Mouse (Mus musculus): ENCODE measurements around the gene Sdk2. TPM values are rescaled to one million over a fixed set of nuclear protein-coding genes. Genes with fewer than 3 reads are reported as not detected.

Sdk2 gene
- total RNA-seq, 2 experiments from 2014 or later: 1.8 to 6.2 TPM

DNA sequence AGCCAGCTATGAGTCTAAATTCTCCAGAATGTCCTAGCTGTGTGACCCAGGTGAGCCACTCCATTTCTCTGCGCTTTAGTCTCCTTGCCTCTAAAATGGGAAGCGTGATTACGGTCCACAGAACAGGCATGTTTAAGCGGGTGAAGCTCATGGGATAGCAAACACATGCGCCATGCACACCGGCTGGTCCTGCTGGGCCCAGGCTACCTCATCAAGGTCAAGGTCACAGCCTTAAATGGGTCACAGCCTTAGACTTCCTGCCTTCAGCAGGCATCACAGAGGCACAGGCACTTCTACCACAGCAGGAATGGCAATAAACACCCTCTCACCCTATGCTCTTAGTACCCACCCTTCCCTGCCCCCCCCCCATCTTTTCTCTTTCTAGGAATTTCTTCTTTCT is 72.9 kb downstream of the Sdk2 start:
- no peak for DNase-seq (ENCODE audit: low spot score in 2 of 2)

DNA sequence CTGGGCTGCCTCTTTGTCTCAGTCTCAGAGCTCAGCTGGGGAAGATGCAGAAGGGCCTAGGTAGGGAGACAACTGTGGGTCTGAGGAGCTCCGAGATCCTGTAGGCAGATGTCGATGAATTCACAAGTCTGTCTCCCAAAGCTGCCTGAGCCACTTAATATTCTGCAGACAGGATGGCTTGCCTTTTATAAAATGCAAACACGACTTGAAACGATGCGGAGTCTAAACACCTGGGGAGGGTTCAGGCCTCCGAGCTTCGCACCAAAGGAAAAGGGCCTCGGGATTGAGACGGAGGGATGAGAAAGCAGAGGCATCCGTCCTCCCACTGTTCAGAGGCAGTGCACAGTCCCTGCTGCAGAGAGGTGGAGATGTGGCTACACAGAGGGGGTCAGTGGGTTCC is 74.0 kb downstream of the Sdk2 start:
- no peak for DNase-seq (ENCODE audit: low spot score in 2 of 2)

DNA sequence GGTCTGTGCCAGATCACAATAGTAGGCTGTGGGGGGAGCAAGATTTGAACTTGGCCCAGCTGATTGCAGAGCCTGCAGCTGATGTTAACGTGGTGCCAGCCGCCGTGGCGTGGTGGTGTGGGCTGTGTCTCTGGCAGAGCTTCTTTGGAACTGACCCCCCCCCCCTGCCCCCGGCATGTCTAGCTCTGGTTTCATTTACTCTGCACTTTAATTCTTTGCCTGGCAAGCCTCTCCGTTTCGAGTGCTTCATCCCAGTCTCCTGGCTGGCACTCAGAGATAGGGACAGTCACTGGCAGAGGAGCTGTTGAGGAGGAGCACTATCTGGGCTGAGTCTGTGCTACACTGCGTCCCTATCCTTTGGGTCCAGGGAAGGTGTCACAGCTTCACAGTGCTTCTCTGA is 75.0 kb downstream of the Sdk2 start:
- no peak for DNase-seq (ENCODE audit: low spot score in 2 of 2)

DNA sequence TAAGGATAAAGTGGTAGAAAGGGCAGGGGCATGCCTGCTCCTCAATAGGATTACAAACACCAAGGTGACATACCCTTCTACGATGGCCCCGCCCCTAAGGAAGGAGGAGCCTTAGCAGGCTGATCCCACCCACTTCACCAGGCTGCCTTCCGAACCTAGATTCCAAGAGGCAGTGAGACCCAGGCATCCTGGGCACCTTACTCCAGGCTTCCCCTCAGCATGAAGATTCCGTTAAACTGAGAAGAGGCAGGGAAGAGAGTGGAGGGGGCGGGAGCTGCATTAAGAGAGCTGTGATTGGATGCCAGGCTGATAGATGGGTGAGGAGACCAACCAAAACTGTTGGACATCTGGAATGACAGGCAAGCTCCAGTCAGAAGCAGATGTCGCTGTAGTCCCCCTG is 76.4 kb downstream of the Sdk2 start:
- peak; percentile 46 to 57 for DNase-seq (ENCODE audit: low spot score in 2 of 2)

DNA sequence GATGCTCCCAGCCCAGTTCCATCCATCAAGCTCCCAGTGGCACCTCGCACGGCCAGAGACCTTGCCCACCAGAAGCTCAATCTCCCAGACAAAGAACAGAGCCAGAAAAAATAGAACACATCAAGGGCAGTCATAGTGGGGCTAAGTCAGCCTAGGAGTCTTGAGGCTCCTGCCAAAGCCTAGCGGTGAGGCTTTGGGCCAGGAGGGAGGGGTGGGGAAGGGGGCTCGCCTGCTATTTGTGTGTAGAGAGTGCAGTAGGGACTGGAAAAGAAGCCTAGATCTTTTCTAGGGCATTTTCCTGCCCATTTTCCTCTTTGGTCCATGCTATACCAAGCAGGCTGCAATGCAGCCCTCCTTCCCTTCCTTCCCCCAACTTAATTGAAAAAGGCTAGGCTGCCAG is 76.8 kb downstream of the Sdk2 start:
- no peak for DNase-seq (ENCODE audit: low spot score in 2 of 2)

DNA sequence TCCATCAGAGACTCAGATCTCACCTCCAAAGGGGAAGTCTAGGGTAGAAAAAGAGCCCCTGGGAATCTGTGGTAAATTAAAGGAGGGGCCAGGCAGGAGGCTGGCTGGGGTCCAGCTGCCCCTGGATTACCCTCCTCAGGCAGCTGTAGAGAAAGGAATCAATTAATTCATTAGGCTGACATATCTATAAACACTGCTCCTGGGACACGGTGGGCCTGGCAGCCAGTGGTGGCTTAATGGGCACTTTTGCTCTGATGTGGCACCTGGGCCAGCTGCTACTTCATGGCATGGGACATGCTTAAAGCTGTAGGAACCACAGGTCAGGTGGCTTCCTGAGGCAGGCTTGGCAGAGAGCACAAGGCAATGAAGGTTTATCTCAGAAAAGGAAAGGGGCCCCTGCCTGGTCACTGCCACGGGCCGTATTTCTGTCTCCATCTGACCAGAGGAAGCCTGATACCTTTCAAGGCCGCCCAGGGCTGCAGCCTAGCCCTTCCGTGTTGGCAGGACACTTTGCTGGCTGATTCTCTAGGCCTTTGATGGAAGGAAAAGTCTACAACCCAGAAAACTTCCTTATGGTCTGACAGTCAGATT is 80.9 kb downstream of the Sdk2 start:
- no peak for DNase-seq (ENCODE audit: low spot score in 2 of 2)

DNA sequence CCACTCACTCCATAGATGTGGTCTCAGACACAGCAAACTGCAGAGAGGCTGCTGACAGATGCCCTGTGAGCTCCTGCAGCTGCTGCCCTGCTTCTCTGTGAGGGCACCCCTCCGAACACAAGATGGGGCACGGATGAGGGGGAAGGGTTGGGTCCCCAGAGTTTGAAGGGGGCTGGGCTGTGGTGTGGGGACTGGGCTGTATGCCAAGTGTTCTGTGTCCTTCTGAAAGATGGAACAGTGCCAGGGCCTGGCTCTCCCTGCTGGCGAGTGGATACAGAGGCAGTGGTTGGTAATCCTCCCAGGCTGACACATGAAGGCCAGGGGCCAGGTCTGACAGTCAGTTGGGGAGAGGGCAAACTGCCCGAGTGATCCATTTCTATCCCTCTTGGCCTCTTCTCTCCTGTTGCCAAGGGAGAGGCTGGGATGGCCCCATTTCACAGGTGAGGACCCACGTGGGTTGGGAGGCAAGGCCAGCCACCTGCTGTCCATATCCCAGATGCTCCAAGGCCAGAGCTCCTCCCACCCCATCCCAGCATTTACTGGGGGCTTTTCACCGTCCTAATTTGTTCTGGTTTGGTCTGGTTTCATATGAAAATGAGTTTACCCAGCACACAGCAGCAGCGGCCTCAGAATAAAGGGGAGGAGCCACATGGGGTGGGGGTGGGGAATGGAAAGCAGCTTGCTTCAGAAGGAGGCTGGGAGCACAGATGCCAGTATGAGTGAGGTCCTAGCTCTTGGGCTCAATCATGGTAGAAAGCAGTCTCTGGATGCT is 84.9 kb downstream of the Sdk2 start:
- DNase-seq (ENCODE audit: low spot score in 2 of 2): no peak

DNA sequence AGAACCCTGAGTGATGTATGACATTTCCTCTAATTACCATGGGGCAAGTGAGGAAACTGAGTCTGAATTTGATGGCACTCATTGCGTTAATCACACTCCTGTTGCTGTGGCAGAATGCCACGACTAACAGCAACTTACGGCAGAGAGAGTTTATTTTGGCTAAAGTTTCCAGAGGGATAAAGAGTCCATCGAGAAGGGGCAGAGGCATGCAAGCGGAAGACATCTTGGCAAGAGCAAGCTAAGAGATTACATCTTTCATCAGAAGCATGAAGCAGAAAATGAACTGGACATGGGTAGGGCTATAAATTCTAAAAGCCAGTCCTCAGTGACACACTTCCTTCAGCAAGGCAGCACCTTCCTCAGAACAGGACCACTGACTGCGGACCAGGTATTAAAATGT is 85.8 kb downstream of the Sdk2 start:
- DNase-seq (ENCODE audit: low spot score in 2 of 2): no peak

DNA sequence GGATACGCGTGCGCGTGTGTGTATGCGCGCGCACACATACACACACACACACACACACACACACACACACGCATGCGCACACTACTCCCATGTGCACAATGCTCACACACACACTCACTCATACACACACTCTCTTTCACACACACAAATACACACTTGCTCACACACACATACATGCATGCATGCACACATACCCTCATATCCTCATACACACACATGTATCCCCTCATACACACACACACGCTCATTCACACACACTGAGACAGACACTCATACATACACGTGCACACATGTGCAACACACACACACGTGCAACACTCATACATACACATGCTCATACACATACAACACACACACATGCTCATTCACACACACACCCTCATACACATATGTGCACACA is 88.5 kb downstream of the Sdk2 start:
- DNase-seq (ENCODE audit: low spot score in 2 of 2): no peak

DNA sequence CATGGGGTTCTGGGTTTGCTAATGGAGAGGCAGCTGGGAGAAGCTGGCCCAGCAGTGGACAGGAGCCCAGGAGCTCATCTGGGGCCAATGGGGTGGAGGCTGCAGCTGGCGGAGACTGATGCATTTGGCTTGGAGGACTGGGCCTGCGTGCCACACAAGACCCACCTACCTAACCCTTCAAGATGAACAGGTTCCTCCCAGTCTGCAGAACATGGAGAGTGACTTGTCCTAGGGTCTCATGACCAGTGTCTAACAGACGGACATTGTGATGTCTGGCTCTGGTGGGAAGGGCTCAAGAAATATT is 91.2 kb downstream of the Sdk2 start:
- no peak for DNase-seq (ENCODE audit: low spot score in 2 of 2)

DNA sequence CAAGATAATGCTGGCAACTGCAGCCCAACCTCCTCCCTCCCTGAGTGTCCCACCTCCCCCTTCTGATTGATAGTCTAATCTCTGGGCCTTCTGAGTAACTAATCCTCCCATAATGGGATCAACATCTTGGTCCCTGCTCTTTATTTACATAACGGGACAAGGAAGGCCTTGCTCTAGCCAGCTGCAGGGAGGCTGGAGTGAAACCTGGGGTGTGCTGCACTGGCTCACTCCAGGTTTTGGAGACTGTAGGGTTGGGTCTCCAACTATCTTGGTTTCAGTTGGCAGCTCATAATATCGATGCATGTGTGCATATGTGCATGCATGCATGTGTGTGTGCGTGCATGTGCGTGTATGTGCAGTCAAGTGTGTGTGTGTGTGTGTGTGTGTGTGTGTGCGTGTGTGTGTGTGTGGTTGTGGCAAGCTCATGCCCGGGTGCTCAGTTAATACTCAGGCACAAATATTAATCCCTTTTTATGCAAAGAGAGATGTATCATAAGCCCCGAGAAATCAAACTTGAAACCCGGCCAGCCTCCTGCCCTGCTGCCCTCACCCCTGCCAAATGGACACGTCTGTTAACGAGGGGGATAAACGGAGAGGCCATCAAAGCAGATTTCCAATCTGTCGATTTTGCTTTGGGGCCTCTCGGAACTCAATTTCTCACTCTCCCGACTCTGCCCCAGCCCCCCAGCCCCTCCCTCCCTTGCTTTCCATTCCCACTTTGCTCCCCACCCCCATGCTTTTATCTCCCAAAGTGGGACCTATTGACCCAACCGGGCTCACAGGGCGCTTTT is 91.8 kb downstream of the Sdk2 start:
- no peak for DNase-seq (ENCODE audit: low spot score in 2 of 2)

DNA sequence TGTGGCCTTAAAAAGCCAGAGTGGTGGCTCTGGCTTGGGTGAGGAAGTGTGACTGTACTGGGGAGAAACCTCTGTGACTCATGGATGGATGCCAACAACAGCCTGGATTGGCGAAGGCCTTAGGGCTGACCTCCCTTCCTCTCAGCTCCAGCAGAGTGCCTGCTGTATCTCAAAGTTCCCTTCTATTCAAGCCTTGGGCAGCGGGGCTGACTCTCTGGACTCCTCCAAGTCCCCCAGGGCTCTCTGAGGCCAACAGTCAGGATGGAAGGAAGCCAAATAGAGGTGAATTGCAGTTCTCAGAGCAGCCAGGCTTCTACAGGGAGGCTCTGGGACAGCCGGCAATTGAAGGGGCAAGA is 94.4 kb downstream of the Sdk2 start:
- DNase-seq (ENCODE audit: low spot score in 2 of 2): peak; percentile 14 to 25

DNA sequence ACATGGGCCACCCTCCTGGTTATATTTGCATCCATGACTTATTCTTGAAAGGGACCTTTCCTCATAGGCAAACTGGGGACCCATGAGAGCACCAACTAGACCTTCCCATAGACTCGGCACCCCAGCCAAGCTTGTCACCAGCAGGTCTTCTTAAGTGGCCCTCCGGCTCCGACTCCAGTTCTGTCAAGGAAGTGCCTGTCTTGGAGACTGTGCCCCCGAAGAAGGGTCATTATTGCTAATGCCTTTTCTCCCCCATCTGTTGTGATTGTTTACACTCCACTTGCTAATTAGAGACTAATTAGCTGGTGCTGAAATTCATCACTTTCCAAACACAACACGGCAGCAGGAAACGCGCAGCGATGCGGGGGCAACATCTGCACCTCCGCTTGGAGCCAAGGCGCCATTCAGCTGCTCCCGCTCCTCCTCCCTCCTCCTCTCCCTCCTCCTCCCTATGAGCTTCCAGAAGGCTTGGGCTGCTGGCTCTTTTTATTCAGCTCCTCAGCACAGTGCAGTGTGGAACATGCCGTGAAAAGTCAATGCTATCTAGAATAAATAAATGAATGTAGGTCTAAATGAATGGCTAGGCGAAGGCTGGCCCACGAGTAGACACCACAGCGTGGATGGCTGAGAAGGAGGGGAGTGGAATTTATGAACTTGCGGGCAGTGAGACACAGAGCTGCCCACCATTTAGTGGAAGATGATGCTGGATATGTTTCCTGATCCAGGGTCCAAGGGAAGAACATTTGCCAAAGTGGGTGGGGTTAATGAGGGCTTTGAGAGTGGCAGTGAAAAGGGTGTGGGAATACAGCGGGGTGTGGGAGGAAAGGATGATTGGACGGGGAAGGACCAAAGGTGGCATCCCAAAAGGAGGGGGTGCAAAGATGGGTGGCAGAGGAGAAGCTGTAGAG is 95.0 kb downstream of the Sdk2 start:
- DNase-seq (ENCODE audit: low spot score in 2 of 2): no peak

DNA sequence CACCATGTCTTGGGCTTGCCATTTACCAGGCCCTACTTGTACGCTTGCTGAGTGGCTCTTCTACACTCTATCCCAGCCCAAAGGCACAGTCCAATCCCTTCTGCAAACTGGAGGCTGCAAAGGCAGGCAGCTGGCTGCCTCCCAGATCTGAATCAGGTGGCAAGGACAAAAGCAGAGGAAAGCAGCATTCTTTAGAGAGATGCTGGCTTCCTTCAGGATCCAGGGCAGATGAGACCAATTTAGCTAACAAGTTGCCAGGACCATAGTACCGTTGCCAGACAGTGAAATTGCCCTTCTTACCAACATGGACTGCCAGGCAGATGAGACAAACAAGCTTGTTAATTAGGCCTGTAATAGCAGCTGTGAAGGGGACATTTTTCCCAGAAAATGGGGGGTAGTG is 96.8 kb downstream of the Sdk2 start:
- no peak for DNase-seq (ENCODE audit: low spot score in 2 of 2)

DNA sequence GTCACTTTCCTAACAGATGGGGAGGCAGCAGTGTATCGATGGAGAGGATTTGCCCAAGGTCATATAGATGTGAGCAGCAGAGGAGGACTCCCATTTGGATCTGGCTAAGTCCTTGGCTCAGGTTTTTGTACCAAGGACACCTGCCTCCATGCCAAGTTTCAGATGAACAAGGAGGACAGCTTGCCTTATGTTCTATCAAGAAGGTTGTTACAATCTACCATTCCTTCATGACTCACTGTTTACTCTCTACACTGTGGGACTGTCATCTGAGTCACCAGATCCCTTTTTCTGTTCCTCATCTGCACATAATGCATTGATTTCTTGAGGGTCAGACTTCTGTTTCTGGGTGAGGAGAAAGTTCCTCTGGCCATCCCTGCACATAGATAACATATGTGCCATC is 101.6 kb downstream of the Sdk2 start:
- DNase-seq (ENCODE audit: low spot score in 2 of 2): no peak

DNA sequence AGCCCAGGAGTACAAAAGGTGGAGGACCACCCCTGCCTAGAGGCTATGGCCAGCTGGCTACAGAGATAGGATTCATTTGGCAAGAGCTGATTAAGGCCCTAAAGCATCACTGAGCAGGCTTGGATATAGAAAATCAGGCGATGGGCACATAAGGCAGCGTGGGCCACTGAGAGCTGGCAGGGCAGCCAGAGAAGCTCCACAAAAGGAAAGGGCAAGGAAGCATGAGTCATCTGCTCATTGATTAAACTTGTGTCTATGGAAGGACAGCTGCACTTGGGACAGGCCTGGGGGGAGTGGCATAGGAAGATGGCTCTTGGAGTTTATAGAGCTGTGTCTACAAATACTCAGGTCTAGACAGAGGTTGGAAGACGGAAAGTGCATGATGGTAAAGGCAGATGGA is 104.1 kb downstream of the Sdk2 start:
- DNase-seq (ENCODE audit: low spot score in 2 of 2): no peak

DNA sequence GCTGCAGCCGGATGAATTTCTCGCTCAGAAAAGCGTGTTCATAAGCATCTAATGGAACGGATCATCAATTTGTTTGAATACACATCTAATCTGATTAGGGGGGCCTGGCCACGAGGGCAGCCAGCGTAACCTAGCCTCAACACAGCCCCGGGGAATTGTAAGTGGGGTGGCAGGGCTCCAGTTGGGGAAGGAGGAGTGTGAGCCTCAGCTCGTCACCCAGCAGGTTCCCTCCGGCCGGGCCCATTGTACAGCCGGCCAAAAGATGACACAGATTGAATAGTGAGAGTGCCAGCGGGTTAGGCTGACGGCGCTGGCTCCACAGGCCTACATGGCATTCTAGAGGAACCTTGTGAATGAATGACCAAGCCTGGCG is 115.2 kb downstream of the Sdk2 start:
- no peak for DNase-seq (ENCODE audit: low spot score in 2 of 2)

DNA sequence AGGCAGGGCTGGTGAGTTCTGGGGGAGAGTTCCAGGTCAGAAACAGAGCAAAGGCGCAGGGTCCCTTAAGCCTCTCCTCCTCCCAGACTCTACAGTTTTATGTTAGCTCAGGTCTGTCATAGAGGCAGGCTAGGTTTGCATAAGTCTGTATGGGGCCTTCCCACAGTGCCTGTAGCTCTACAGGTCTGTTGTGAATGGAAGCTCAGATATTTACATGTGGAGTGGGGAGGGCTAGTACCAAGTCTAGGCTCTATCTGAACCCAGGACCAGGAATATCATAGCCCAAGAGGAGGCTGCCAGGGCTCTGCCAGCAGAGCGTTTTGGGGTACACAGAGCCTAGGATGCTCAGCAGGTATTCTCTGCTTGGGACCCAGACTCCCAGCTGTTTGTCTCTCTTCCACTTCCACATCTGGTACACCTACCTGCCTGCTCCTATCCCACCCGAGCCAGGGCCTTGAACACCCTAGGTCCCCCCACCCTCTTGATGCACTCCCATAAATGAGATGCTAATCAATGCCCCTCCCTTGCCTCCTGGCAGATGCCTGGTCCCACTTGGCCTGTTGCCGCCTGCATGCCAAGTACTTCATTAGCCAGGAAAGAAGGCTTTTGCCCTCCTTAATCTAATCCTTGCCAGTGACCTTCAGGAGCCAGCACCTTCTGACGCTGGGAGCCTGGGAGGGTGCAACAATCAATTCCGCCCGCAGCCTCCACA is 115.8 kb downstream of the Sdk2 start:
- DNase-seq (ENCODE audit: low spot score in 2 of 2): no peak

DNA sequence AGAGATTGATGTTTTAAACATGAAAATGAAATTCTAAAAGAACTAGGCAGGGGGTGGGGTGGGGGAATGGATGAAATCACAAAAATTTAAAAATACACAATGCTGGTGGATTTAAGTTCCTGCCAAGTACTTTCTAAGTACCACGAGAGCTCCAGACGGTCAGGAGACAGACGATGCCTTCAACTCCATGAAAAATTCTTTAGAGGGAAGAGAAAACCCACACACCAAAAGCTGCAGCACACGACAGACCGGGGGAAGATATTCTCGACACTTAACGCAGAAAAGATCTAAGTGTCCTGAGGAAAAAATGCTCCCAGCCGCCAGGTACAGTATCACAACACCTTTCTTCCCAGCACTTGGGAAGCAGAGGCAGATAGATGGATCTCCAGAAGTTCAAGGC is 118.2 kb downstream of the Sdk2 start:
- DNase-seq (ENCODE audit: low spot score in 2 of 2): no peak

DNA sequence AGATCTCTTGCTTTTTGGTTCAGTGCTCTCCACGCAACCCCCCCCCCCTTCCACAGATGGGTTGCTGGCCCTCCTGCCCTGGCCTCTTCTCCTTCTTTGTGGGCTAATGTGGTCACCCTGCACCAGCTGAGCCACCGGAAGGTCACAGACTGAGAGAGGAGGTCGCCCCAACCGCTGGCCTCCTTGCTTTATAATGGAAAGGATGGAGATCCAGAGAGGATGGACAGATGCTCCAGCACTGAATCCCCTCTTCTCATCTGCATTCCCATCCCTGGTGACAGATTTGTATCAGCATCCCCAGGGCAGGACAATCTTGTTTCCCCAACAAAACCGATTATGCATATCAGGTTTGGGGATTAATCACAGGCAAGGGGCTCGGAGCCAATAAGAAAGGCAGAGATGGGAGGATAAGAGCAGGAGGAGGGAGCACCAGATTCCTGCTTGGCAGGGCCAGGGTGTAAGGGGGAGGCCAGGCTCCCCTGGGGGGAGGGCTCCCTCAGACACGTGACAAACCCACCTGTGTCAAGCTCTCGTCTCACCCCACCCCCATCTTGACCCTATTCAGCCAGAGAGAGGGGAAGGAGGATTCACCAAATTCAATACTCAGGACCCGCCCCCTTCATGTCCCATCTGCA is 124.6 kb downstream of the Sdk2 start:
- no peak for DNase-seq (ENCODE audit: low spot score in 2 of 2)

DNA sequence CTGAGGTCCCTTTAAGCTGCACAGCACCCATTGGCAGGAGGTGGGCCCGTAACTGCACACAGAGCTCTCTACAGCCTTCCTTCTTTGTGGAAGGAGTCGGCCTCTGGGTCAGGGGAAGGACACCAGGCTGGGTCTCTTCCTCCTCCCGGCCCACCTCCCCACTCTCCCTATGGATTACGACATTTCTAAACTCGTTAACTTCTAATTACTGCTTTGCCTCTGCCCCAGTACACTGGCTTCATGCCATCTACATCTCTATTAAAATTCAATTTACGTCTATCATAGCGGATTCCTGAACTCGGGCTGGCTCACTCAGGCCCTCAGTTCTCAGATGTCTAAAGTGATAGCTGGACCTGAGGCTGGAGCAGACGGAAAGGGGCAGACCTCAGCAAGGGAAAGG is 133.2 kb downstream of the Sdk2 start:
- no peak for DNase-seq (ENCODE audit: low spot score in 2 of 2)

Data from adrenal gland, adult 18-20 months (tissue).